Mouse (Mus musculus) heart, postnatal 10 days (tissue): ENCODE measurements at regions not wholly inside any gene's neighbourhood (a gene's known extent, or its start where the extent isn't known, plus 50 kb on each side); places are given as distances from the start of the nearest gene placed in this dataset.
"Not testable (repeated sequence)": the region's sequence is repeated elsewhere in the genome, so short reads cannot be mapped to it uniquely, and the experiment has no call there.

ENCODE experiments used
- DNase-seq, 2 experiments: peaks; one replicate each; pipeline ENCODE4 v3.0.0; 2021
- intact Hi-C: fragments of 180-260 bp; cut with DNase I; formaldehyde crosslinking; loops from one replicate; pipeline ENCODE4 v1.15.1; 2025

DNA sequence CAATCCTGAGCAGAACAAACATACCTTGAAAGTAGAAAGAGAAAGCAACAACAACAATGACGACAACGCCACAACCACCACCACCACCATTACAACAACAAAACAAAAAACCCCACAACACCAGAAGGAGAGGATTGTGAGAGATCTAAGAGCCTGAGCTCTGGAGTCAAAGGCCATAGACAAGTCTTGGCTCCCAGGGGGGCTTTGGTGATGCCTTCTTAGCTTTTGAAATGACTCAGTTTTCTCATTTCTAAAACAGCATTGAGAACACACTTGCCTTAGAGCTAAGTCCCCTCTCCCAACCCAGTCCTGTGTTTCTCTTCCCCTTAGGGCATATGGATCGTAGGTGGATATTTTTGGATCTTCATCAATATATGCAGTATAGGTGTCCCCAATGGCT, 112.2 kb downstream of the Kif20b start:
- DNase-seq = no peak
- intact Hi-C loops = no loop called here

- no peak for DNase-seq
- intact Hi-C loops = no loop called here
These were observed 123.4 kb downstream of the Kif20b start for GRCm38 (mm10) chr19:35045576-35045975.

DNA sequence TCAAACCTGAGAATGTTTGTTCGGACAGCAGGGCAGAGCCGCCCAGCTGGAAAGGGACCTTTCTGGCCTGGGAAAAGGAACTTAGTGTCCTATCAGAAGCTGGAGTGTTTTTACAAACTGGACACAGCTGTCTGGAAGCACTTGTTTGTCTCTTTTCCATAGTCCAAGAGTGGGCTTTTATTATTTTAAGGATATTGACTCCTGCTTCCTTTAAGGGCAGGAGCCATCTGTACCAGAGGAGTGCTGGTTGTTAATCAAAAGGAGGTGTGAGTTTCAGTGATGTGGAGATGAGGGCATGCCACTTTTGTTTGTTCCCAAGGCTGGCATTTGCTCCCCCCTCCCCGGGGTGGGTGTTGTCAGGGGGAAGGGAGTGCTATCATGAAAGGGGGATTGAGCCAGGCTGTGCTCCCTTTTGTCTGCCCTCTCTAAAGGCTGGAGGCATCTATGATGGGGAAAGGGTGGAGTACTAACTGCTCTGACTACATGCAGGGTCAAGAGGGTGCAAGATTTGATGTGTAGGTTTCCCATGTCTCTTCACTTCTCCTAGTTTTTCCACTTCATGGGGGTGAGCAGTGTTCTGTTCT, 144.3 kb downstream of the Kif20b start:
- no peak for DNase-seq
- intact Hi-C loops = no loop called here

DNA sequence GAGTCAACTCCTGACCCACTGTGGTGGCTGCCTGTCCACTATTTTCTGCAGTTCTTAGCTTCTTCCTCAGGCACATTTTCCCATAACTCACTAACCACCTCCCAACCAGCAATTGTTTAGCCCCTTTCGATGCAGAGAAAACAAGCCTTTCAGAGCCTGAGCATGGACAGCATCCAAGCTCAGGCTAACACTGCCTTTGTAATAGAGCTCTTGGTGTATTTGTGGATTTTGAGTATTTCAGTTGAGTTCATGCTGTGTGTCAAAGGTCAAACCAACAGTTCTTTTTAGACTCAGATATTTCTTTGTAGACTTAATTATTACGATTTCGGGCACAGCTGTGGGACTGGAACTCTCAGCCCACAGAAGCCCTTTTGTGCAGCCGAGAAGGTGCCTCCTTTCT, 159.0 kb downstream of the Kif20b start:
- no peak for DNase-seq
- intact Hi-C loops = no loop called here

- no peak for DNase-seq
- intact Hi-C loops = no loop called here
These were observed 179.1 kb downstream of the Kif20b start for GRCm38 (mm10) chr19:35101244-35101643.

- intact Hi-C loops = no loop called here
- peak; percentile 21 to 27 for DNase-seq
These were observed 192.2 kb downstream of the Kif20b start for GRCm38 (mm10) chr19:35114313-35114712.

DNA sequence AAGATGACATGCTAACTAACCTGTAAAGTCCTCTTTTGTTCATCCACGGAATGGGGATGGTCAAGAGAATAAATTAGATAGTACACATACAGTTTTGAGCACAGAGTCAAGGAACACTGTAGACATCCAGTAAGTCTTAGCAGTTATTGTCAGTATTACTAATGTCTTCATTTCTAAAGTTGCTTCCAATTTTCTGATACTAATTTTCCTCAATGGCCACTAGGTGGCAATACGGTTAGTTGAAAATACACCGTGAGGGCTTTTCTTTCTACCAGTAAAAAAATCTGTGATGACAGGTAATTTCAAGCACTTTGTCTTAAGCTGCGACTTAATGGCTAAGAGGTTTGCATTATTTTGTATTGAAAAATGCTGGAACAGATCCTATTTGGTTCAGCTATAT, 203.1 kb downstream of the Kif20b start:
- peak in 1 of 2 experiments; percentile 5 for DNase-seq
- intact Hi-C loops = loop anchor here (1.0 to 5.0 kb wide), 3 partner anchors 133 to 958 kb away; partner anchors contain the start of gene Rpp30

DNA sequence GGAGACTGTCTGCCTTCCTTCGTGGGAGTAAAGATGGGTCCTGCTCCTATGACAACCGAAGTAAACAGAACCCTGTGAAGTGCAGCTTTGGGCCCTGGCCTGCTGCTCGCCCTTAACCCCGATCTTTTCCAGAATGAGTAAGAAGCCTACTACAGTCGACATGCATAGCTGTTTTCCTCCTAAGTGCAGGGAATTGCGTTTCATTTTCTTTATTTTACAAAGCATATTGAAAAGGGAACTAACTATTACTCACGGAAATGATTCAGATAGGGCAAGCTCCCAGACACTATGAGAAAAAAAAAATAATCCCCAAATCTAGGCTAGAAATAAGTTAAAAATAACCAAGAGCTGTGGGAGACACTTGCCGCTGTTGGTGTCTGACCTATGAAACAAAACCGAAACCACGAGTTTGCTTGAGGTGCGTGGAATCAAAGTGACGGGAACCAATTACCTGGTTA, 204.5 kb downstream of the Kif20b start:
- DNase-seq = no peak
- intact Hi-C loops = loop anchor here (5.0 kb wide), 1 partner anchor 134 kb away; no protein-coding TSS in a partner anchor

GRCm38 (mm10) chr19:35128104-35128503, 205.9 kb downstream of the Kif20b start:
- intact Hi-C loops = loop anchor here (5.0 kb wide), 1 partner anchor 136 kb away; no protein-coding TSS in a partner anchor

DNA sequence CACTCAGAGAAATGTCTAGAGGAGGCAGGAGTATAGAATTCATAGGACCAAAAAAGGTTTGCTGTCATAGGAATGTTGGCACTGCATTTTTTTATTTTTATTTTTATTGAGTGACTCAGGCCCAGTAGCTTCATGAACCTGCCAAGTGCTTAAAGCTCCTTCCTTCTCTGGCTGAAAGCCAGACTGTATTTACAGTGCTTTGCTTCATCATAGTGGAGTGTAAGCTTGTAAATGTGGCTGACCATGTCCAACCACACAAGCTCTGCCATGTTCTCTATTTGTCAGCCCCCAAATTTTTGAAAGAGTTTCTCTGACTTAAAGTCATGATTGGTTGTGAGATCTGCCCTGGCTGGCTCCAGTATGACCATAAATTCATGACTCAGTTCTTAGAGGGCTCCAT, 221.0 kb downstream of the Kif20b start:
- DNase-seq = peak; percentile 20 to 25
- intact Hi-C loops = no loop called here

More at GRCm38 (mm10) chr19:35128104-35128503, 205.9 kb downstream of the Kif20b start:
- DNase-seq = no peak

DNA sequence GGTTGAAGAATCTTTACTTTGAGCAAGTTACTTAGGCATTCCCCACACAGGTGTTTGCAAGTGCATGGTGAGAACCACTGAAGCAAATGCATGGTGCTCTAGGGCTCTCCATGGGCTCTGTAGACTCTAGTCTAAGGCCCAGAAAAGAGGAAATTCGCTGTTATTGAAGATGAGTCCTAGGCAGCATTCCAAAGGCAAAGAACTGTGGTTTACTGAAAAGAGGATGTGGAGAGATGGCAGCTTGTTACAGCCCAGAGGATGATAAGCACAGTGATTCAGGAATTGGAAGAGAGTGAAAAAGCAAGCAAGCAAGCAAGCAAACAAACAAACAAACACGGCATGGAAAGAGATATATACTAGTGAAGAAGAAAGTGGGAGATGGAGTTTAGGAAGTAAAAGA, 221.6 kb downstream of the Kif20b start:
- no peak for DNase-seq
- intact Hi-C loops = no loop called here

- DNase-seq, intact Hi-C loops: not testable (repeated sequence)
These were observed 227.3 kb downstream of the Kif20b start for GRCm38 (mm10) chr19:35149476-35149875.

GRCm38 (mm10) chr19:35150780-35151725, 228.9 kb downstream of the Kif20b start:
- intact Hi-C loops = no loop called here
- no peak for DNase-seq

DNA sequence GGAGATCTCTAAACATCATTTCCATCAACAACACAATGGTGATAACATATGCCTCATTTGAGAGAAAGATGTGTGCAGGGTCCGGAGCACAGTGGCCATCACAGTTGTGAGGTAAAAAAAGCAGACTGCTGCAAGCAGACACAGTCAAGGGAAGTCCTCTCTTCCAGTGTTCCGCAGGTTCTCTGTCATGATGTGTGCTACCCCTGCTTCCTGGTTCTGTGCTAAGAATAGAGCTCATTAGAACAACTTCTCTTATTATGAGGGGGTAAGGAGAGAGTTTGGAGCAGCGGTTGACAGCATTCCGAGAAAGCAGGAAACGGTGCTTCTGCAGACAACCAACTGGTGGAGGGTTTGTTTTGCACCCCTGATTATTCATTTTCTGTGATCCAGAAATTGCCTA, 229.7 kb downstream of the Kif20b start:
- DNase-seq = no peak
- intact Hi-C loops = no loop called here

DNA sequence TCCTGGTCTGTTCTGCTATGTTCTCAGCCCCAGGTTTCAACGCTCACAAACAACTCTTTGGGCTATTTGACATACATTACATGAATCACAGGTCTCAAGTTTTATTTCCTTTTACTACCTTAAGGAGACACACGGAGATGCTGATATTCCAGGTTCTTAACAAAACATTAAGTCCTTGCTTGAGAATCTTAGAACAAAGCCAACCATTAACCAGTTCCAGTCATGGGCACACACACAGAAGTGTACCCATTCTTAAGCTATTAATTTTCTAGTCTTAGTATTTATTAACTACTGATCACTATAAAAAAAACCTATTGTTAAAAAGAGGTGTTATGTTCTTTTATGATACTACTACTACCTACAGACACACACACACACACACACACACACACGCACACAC, 235.7 kb downstream of the Kif20b start:
- intact Hi-C loops = no loop called here

GRCm38 (mm10) chr19:35164727-35165126, 242.6 kb downstream of the Kif20b start:
- intact Hi-C loops = no loop called here
- no peak for DNase-seq

More for the DNA sequence above, 235.7 kb downstream of the Kif20b start:
- no peak for DNase-seq

GRCm38 (mm10) chr19:35170554-35170953, 248.4 kb downstream of the Kif20b start:
- intact Hi-C loops = no loop called here
- no peak for DNase-seq

- DNase-seq = no peak
- intact Hi-C loops = no loop called here
These were observed 257.9 kb downstream of the Kif20b start for GRCm38 (mm10) chr19:35180102-35180501.

DNA sequence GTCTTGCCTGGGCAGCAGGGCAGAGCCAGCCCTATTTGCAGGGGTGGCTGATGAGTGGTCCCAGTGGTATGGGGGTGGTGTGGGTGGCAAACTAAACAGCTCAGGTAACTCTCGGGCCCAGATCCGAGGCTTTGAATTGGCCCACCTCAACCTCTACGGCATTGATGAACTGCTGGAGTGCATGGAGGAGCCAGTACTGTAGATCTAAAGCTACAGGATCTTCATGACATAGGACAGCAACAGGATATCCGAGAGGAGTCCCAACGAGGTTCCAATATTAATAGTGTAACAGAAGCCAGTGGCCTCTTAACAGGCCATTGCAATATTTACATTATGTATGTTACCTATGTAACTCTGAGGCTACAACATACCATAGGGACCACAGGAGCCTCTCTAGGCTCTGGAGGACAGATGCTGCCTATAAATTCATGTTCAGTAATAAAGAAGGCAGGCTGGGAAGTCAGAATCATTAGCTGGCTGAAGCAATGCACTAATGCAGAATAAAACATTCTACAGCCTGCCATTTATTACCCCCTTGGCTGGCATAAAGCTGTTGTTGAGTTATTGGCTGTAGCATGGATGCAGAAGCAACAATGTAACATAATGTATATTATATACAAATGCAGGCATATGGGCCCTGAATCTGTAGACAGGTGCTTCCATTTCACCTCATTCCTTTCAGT, 283.5 kb downstream of the Kif20b start:
- no peak for DNase-seq

DNA sequence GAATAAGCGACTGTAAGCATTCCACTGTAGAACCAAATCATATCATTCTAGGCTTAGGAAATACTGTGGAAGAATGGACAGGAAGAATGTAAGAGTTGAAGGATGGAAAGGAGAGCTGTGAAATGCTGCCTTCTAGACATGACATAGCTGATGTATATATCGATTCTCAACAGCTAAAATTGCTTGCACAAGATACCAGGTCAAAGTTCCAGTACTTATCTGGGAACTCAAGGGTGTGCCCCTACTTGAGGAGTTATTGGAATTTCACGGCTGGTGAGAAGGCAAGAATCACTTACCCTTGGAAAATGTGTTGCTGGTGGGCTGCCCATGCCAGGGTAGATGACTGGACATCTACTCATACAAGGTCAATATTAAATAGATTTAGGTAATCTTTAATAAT, 322.0 kb downstream of the Kif20b start:
- no peak for DNase-seq
- intact Hi-C loops = no loop called here

More for the DNA sequence above, 283.5 kb downstream of the Kif20b start:
- intact Hi-C loops = no loop called here

DNA sequence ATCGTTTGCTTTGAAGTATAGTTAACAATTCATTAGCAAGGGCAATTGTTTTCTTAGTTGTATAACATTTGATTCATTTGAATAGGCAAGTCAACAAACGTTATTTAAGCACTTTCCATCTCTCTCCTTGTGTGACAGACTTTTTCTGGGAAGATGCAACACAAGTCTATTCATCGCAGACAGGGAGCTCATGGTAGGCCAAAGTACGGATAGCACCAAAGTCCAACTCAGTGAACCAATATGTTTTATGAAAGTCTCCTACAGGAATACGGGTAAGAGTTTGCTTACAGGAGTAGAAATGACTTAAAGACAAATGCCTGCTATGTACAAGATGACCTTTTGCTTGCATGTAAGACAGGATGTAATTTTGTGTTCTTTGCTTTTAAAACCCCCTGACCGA, 325.4 kb downstream of the Kif20b start:
- no peak for DNase-seq
- intact Hi-C loops = no loop called here
